Mouse (Mus musculus): ENCODE results near the gene Tmem240. TPM values are rescaled to one million over a fixed set of nuclear protein-coding genes. Genes with fewer than 3 reads are reported as not detected.

Gene Tmem240
- polyA plus RNA-seq, 1 experiment = 1.2 TPM

DNA sequence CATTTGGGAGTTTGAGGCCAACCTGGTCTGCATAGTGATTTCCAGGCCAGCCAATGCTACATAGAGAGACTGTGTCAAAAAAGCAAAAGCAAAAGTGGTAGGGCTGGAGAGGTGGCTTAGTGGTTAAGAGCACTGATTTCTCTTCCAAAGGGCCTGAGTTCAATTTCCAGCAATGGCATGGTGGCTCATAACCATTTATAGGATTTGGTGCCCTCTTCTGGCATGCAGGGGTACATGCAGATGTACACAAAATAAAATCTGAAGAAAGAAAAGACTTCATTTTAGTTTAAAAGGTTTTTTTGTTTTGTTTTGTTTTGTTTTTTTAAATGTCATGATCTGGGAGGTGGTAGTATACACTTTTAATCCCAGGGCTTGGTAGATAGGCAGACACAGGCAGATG lies 34.2 kb upstream of the Tmem240 start:
- Histone ChIP-seq H3K27me3 (ENCODE audit: control insufficient read depth, insufficient read depth, insufficient read length) (no peaks in the 10 kb centered on the region), H3K79me2 (ENCODE audit: control insufficient read depth, insufficient read depth) (peaks cover 3% of the 10 kb centered on the region), H3K4me3 (no peak overlapping the region), H3K36me3 (ENCODE audit: control insufficient read depth, insufficient read depth) (no peaks in the 10 kb centered on the region), H3K4me2 (ENCODE audit: low read depth) (no peak overlapping the region), H3ac (ENCODE audit: control insufficient read depth, insufficient read length) (no peak overlapping the region)
- TF ChIP-seq TCF12 (IDR thresholded peaks at IDR 0.05; ENCODE audit: insufficient read depth, poor library complexity, severe bottlenecking) (no peak), SRF (IDR thresholded peaks at IDR 0.05; ENCODE audit: control insufficient read depth, insufficient read length, low read depth) (no peak), MAX (IDR thresholded peaks at IDR 0.05; ENCODE audit: low read depth) (no peak), POLR2AphosphoS2 (IDR thresholded peaks at IDR 0.05; ENCODE audit: insufficient read length, low read depth) (no peak), REST (IDR thresholded peaks at IDR 0.05; ENCODE audit: insufficient read depth, insufficient read length) (no peak), USF1 (IDR thresholded peaks at IDR 0.05; ENCODE audit: low read depth) (no peak), CEBPB (IDR thresholded peaks at IDR 0.05; ENCODE audit: insufficient read depth, poor library complexity, severe bottlenecking) (no peak), POLR2A (IDR thresholded peaks at IDR 0.05; ENCODE audit: insufficient read length, low read depth) (no peak), MYOG (IDR thresholded peaks at IDR 0.05; ENCODE audit: control insufficient read depth in 1 of 3, insufficient read depth in 1 of 3, insufficient read length in 2 of 3, low read depth in 2 of 3) (no peak), MYOD1 (IDR thresholded peaks at IDR 0.05; ENCODE audit: control insufficient read depth in 1 of 3, insufficient read length in 2 of 3, low read depth in 2 of 3) (no peak), TCF3 (IDR thresholded peaks at IDR 0.05; ENCODE audit: insufficient read length, low read depth) (no peak), E2F4 (IDR thresholded peaks at IDR 0.05; ENCODE audit: insufficient read depth) (no peak)

DNA sequence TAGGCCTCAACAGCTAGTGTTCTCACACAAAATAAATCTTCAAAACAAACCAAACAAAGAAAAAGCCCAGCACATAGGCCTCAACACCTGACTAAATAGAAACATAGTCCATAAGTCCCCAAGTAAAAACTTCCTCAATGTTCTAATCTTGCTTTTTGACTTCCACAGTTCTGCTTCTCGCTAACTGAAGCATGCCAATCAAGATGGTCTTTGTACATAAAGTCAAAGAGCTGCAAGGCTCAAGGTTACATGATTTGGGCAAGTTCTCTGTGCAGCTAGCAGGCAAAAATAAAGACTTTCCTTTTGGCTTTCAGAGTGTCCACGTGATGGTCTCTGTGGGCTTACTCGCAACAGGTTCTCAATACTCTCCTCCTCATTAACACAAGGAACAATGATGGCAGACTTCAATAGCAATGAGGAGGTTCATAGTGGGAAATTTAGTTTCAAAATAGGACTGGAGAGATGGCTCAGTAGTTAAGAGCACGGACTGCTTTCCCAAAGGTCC lies 31.1 kb upstream of the Tmem240 start:
- H3ac ChIP-seq (ENCODE audit: control insufficient read depth, insufficient read length) = no peak overlapping the region
- H3K27me3 ChIP-seq (ENCODE audit: control insufficient read depth, insufficient read depth, insufficient read length) = no peaks in the 10 kb centered on the region
- H3K4me3 ChIP-seq = peak overlapping the region; percentile 95
- H3K36me3 ChIP-seq (ENCODE audit: control insufficient read depth, insufficient read depth) = no peaks in the 10 kb centered on the region
- H3K79me2 ChIP-seq (ENCODE audit: control insufficient read depth, insufficient read depth) = peaks cover 34% of the 10 kb centered on the region
- H3K4me2 ChIP-seq (ENCODE audit: low read depth) = peak overlapping the region; percentile 86
- no peak for TF ChIP-seq MYOD1 (IDR thresholded peaks at IDR 0.05; ENCODE audit: control insufficient read depth in 1 of 3, insufficient read length in 2 of 3, low read depth in 2 of 3)
- no peak for TF ChIP-seq SRF (IDR thresholded peaks at IDR 0.05; ENCODE audit: control insufficient read depth, insufficient read length, low read depth)
- no peak for TF ChIP-seq E2F4 (IDR thresholded peaks at IDR 0.05; ENCODE audit: insufficient read depth)
- TF ChIP-seq TCF3 (IDR thresholded peaks at IDR 0.05; ENCODE audit: insufficient read length, low read depth) = no peak
- TF ChIP-seq MYOG (IDR thresholded peaks at IDR 0.05; ENCODE audit: control insufficient read depth in 1 of 3, insufficient read depth in 1 of 3, insufficient read length in 2 of 3, low read depth in 2 of 3) = no peak
- no peak for TF ChIP-seq POLR2AphosphoS2 (IDR thresholded peaks at IDR 0.05; ENCODE audit: insufficient read length, low read depth)
- TF ChIP-seq MAX (IDR thresholded peaks at IDR 0.05; ENCODE audit: low read depth) = no peak
- no peak for TF ChIP-seq REST (IDR thresholded peaks at IDR 0.05; ENCODE audit: insufficient read depth, insufficient read length)
- no peak for TF ChIP-seq POLR2A (IDR thresholded peaks at IDR 0.05; ENCODE audit: insufficient read length, low read depth)
- no peak for TF ChIP-seq USF1 (IDR thresholded peaks at IDR 0.05; ENCODE audit: low read depth)
- no peak for TF ChIP-seq TCF12 (IDR thresholded peaks at IDR 0.05; ENCODE audit: insufficient read depth, poor library complexity, severe bottlenecking)
- TF ChIP-seq CEBPB (IDR thresholded peaks at IDR 0.05; ENCODE audit: insufficient read depth, poor library complexity, severe bottlenecking) = no peak

DNA sequence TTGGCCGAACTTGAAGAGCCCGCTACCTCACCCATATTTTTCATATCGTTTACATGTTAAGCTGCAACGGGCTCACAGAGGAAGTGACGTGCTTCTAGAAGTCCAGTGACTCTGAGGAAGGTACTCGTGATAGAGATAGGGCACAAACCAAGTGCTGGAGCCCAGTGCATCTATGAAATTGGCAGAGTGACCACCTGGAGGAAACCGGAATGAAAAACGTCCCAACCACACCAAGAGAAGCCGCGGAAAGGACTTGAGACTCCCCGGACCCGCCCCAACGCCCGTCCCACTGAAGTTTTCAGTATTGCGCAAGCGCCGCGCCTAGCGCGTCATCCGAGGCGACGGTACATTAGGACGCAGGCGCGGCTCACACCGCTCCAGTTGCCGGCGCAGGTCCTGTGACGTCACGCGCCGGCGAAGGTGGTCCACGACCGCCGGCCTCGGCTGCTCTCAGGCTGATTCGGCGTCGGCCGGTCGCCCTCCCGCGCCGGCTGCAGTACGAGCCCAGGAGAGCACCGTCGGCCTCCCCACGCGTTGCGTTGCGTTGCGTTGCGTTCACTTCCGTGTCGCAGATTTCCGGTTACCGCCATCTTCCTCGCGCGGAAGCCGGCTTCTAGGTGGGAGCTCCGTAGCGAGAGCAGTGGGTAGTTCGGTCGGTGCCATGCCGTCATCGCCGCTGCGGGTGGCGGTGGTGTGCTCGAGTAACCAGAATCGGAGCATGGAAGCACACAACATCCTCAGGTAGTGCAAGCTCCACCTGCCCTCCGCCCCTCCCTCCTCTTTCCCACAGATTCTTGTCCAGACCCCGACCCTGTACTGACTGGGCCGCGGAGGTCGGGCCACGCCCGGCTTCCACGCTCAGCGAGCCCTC lies 29.6 kb upstream of the Tmem240 start, which contains the start of gene Ssu72:
Gene Ssu72 (plus strand): TSS at position 80 of the 871 bp plus-strand sequence.
- H3K4me2 ChIP-seq (ENCODE audit: low read depth) = peak within 1 kb of the TSS; percentile 93
- TF ChIP-seq MAX (IDR thresholded peaks at IDR 0.05; ENCODE audit: low read depth) (no peak), TCF3 (IDR thresholded peaks at IDR 0.05; ENCODE audit: insufficient read length, low read depth) (no peak), TCF12 (IDR thresholded peaks at IDR 0.05; ENCODE audit: insufficient read depth, poor library complexity, severe bottlenecking) (no peak), REST (IDR thresholded peaks at IDR 0.05; ENCODE audit: insufficient read depth, insufficient read length) (no peak), POLR2A (IDR thresholded peaks at IDR 0.05; ENCODE audit: insufficient read length, low read depth) (peak; percentile 90), MYOG (IDR thresholded peaks at IDR 0.05; ENCODE audit: control insufficient read depth in 1 of 3, insufficient read depth in 1 of 3, insufficient read length in 2 of 3, low read depth in 2 of 3) (peak in 2 of 3 experiments; percentile 37 to 45), E2F4 (IDR thresholded peaks at IDR 0.05; ENCODE audit: insufficient read depth) (no peak), USF1 (IDR thresholded peaks at IDR 0.05; ENCODE audit: low read depth) (no peak), SRF (IDR thresholded peaks at IDR 0.05; ENCODE audit: control insufficient read depth, insufficient read length, low read depth) (peak; percentile 78), CEBPB (IDR thresholded peaks at IDR 0.05; ENCODE audit: insufficient read depth, poor library complexity, severe bottlenecking) (peak; percentile 98), POLR2AphosphoS2 (IDR thresholded peaks at IDR 0.05; ENCODE audit: insufficient read length, low read depth) (peak; percentile 87), MYOD1 (IDR thresholded peaks at IDR 0.05; ENCODE audit: control insufficient read depth in 1 of 3, insufficient read length in 2 of 3, low read depth in 2 of 3) (no peak)
- H3K36me3 ChIP-seq (ENCODE audit: control insufficient read depth, insufficient read depth) = no peaks in the 10 kb centered on the region

DNA sequence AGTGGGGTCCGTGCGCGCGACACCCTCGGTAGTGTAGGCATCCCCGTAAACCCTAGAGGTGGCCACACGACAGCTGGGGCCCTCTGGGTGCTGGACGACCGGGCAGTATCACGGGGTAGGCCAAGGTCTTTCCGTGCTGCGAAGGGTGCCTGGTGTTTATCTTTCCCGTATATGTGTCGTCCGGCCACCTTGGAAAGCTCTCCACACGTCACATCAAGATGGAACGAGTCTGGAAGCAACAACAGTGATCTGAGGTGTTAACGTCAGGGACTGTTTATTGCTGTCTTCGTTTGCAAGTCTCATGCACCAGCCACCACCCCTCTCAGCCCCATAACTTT lies 29.0 kb upstream of the Tmem240 start:
- Histone ChIP-seq H3K79me2 (ENCODE audit: control insufficient read depth, insufficient read depth) (peaks cover 55% of the 10 kb centered on the region), H3K4me3 (peak overlapping the region; percentile 95), H3K36me3 (ENCODE audit: control insufficient read depth, insufficient read depth) (no peaks in the 10 kb centered on the region), H3K4me2 (ENCODE audit: low read depth) (peak overlapping the region; percentile 93), H3K27me3 (ENCODE audit: control insufficient read depth, insufficient read depth, insufficient read length) (no peaks in the 10 kb centered on the region), H3ac (ENCODE audit: control insufficient read depth, insufficient read length) (peak overlapping the region; percentile 71)
- TF ChIP-seq SRF (IDR thresholded peaks at IDR 0.05; ENCODE audit: control insufficient read depth, insufficient read length, low read depth) = no peak
- no peak for TF ChIP-seq MYOD1 (IDR thresholded peaks at IDR 0.05; ENCODE audit: control insufficient read depth in 1 of 3, insufficient read length in 2 of 3, low read depth in 2 of 3)
- no peak for TF ChIP-seq CEBPB (IDR thresholded peaks at IDR 0.05; ENCODE audit: insufficient read depth, poor library complexity, severe bottlenecking)
- peak in 2 of 3 experiments; percentile 5 to 66 for TF ChIP-seq MYOG (IDR thresholded peaks at IDR 0.05; ENCODE audit: control insufficient read depth in 1 of 3, insufficient read depth in 1 of 3, insufficient read length in 2 of 3, low read depth in 2 of 3)

More for the DNA sequence above, 29.6 kb upstream of the Tmem240 start, which contains the start of gene Ssu72:
- H3K79me2 ChIP-seq (ENCODE audit: control insufficient read depth, insufficient read depth) = peaks cover 49% of the 10 kb centered on the region
- H3ac ChIP-seq (ENCODE audit: control insufficient read depth, insufficient read length) = peak within 1 kb of the TSS; percentile 71
- H3K27me3 ChIP-seq (ENCODE audit: control insufficient read depth, insufficient read depth, insufficient read length) = no peaks in the 10 kb centered on the region
- H3K4me3 ChIP-seq = peak within 1 kb of the TSS; percentile 95
